Mouse (Mus musculus) midbrain, embryonic 13.5 days (tissue): ENCODE measurements around the gene Arl16. TPM values are rescaled to one million over a fixed set of nuclear protein-coding genes. Genes with fewer than 3 reads are reported as not detected.
"Not testable (repeated sequence)": the region's sequence is repeated elsewhere in the genome, so short reads cannot be mapped to it uniquely, and the experiment has no call there.

Source experiments
- ATAC-seq: fragments of 200-750 bp; cut with Nextera tagmentation; 2 replicates; pipeline ENCODE4 v1.8.0; 2017; ENCODE audit warnings: mild to moderate bottlenecking, moderate TSS enrichment, moderate library complexity
- H3K27ac ChIP-seq: fragments of 300-500 bp; sonication (generic); 2 replicates; pipeline ENCODE4 v1.5.1; 2015; ENCODE audit warnings: inconsistent platforms, mild to moderate bottlenecking, moderate library complexity
- H3K27me3 ChIP-seq: fragments of 300-500 bp; sonication (generic); 2 replicates; pipeline ENCODE4 v1.6.1; 2015; ENCODE audit warnings: mild to moderate bottlenecking, inconsistent platforms
- H3K36me3 ChIP-seq: fragments of 300-500 bp; sonication (generic); 2 replicates; pipeline ENCODE4 v1.6.1; 2015; ENCODE audit warnings: mild to moderate bottlenecking, inconsistent platforms
- H3K4me1 ChIP-seq: fragments of 300-500 bp; sonication (generic); replicated peaks from 2 replicates; pipeline ENCODE4 v1.6.1; 2015; ENCODE audit warnings: inconsistent platforms
- H3K4me2 ChIP-seq: fragments of 300-500 bp; sonication (generic); replicated peaks from 2 replicates; pipeline ENCODE4 v1.6.1; 2015; ENCODE audit warnings: moderate library complexity, mild to moderate bottlenecking, inconsistent platforms
- H3K4me3 ChIP-seq: fragments of 300-500 bp; sonication (generic); replicated peaks from 2 replicates; pipeline ENCODE4 v1.5.1; 2015; ENCODE audit warnings: mild to moderate bottlenecking, inconsistent platforms
- H3K9ac ChIP-seq: fragments of 300-500 bp; sonication (generic); replicated peaks from 2 replicates; pipeline ENCODE4 v1.6.1; 2015; ENCODE audit warnings: mild to moderate bottlenecking, inconsistent platforms
- H3K9me3 ChIP-seq: fragments of 300-500 bp; sonication (generic); 2 replicates; pipeline ENCODE4 v1.6.1; 2016; ENCODE audit warnings: mild to moderate bottlenecking, inconsistent platforms
- WGBS: fragments of 180-500 bp; shearing (Covaris S2); methylation state at CpG from one replicate; pipeline ENCODE4 v1.1.7; 2015; 5-methylcytosine and 5-hydroxymethylcytosine counted together
- polyA plus RNA-seq: library from polyadenylated mRNA; unstranded; fragments of >200 nt; fragmentation: Nextera tagmentation; extraction: Ambion mirVana; gene quantifications from 2 replicates; pipeline ENCODE4 v1.2.1, GENCODE M21; 2015

Arl16 gene
- 64.7 and 67.8 TPM in 2 replicates for polyA plus RNA-seq

GRCm38 (mm10) chr11:120467051-120467735, at the start of gene Arl16:
TSS of gene Arl16 (minus strand) at chr11:120467607.
- Histone ChIP-seq H3K4me2 (peak within 1 kb of the TSS; percentile 98), H3K4me3 (peak within 1 kb of the TSS; percentile 99), H3K36me3 (peaks cover 68% of the 10 kb centered on the region), H3K27me3 (no peaks in the 10 kb centered on the region), H3K27ac (peak within 1 kb of the TSS; percentile 85), H3K9ac (peak within 1 kb of the TSS; percentile 95), H3K4me1 (peaks cover 26% of the 10 kb centered on the region), H3K9me3 (no peaks in the 10 kb centered on the region)
- peak; percentile 100 for ATAC-seq
- WGBS = under 1% methylated on average over 48 of the region's 54 CpGs

GRCm38 (mm10) chr11:120517147-120517546, 49.7 kb upstream of the Arl16 start:
- Histone ChIP-seq H3K4me2 (no peak overlapping the region), H3K9me3 (no peaks in the 10 kb centered on the region), H3K27ac (no peak overlapping the region), H3K36me3 (no peaks in the 10 kb centered on the region), H3K9ac (no peak overlapping the region), H3K4me1 (no peaks in the 10 kb centered on the region), H3K4me3 (no peak overlapping the region), H3K27me3 (no peaks in the 10 kb centered on the region)
- 71% methylated on average over 4 of the region's 4 CpGs for WGBS
- no peak for ATAC-seq

GRCm38 (mm10) chr11:120515611-120516010, 48.2 kb upstream of the Arl16 start:
- peak; percentile 79 for ATAC-seq
- H3K9me3 ChIP-seq = no peaks in the 10 kb centered on the region
- H3K4me1 ChIP-seq = peaks cover 5% of the 10 kb centered on the region; the same call in 1 of the 2 replicates
- no peak overlapping the region for H3K27ac ChIP-seq
- no peak overlapping the region for H3K4me3 ChIP-seq
- no peaks in the 10 kb centered on the region for H3K36me3 ChIP-seq
- WGBS = 16% methylated on average over 17 of the region's 17 CpGs
- no peaks in the 10 kb centered on the region for H3K27me3 ChIP-seq
- no peak overlapping the region for H3K9ac ChIP-seq
- no peak overlapping the region for H3K4me2 ChIP-seq

- H3K27ac ChIP-seq, H3K36me3 ChIP-seq, ATAC-seq, H3K9me3 ChIP-seq, H3K9ac ChIP-seq, H3K27me3 ChIP-seq, H3K4me2 ChIP-seq, H3K4me3 ChIP-seq: not testable (repeated sequence)
- H3K4me1 ChIP-seq = peaks cover 12% of the 10 kb centered on the region; the same call in 1 of the 2 replicates
- 97% methylated on average over 2 of the region's 2 CpGs for WGBS
Observed at GRCm38 (mm10) chr11:120514262-120514661, 46.9 kb upstream of the Arl16 start.

- Histone ChIP-seq H3K4me2 (no peak overlapping the region), H3K4me3 (no peak overlapping the region), H3K4me1 (peaks cover 12% of the 10 kb centered on the region; the same call in 1 of the 2 replicates), H3K27ac (no peak overlapping the region), H3K27me3 (no peaks in the 10 kb centered on the region), H3K9me3 (no peaks in the 10 kb centered on the region), H3K9ac (no peak overlapping the region), H3K36me3 (no peaks in the 10 kb centered on the region)
- no peak for ATAC-seq
- WGBS = 54% methylated on average over 6 of the region's 6 CpGs
Observed at GRCm38 (mm10) chr11:120512790-120513453, 45.5 kb upstream of the Arl16 start.

- Histone ChIP-seq H3K27me3 (no peaks in the 10 kb centered on the region), H3K4me3 (no peak overlapping the region; the same call in 1 of the 2 replicates), H3K27ac (peak overlapping the region; percentile 40; the same call in 1 of the 2 replicates), H3K9ac (no peak overlapping the region), H3K4me2 (peak overlapping the region; percentile 38), H3K36me3 (no peaks in the 10 kb centered on the region), H3K4me1 (peaks cover 12% of the 10 kb centered on the region; the same call in 1 of the 2 replicates), H3K9me3 (no peaks in the 10 kb centered on the region)
- 5% methylated on average over 16 of the region's 16 CpGs for WGBS
- no peak for ATAC-seq
Observed at GRCm38 (mm10) chr11:120510375-120511030, 43.1 kb upstream of the Arl16 start.

- no peaks in the 10 kb centered on the region for H3K27me3 ChIP-seq
- peaks cover 12% of the 10 kb centered on the region; the same call in 1 of the 2 replicates for H3K4me1 ChIP-seq
- no peak overlapping the region for H3K9ac ChIP-seq
- no peak for ATAC-seq
- 41% methylated on average over 4 of the region's 4 CpGs for WGBS
- no peaks in the 10 kb centered on the region for H3K36me3 ChIP-seq
- no peak overlapping the region for H3K27ac ChIP-seq
- H3K9me3 ChIP-seq = no peaks in the 10 kb centered on the region
- no peak overlapping the region for H3K4me3 ChIP-seq
- no peak overlapping the region; the same call in 1 of the 2 replicates for H3K4me2 ChIP-seq
Observed at GRCm38 (mm10) chr11:120509940-120510339, 42.5 kb upstream of the Arl16 start.

GRCm38 (mm10) chr11:120508290-120508870, 41.0 kb upstream of the Arl16 start:
- Histone ChIP-seq H3K27ac (no peak overlapping the region), H3K27me3 (no peaks in the 10 kb centered on the region), H3K36me3 (no peaks in the 10 kb centered on the region), H3K9me3 (no peaks in the 10 kb centered on the region), H3K9ac (no peak overlapping the region), H3K4me1 (peaks cover 12% of the 10 kb centered on the region; the same call in 1 of the 2 replicates), H3K4me3 (no peak overlapping the region), H3K4me2 (no peak overlapping the region)
- no peak for ATAC-seq
- WGBS = 90% methylated on average over 9 of the region's 9 CpGs

GRCm38 (mm10) chr11:120507611-120508289, 40.3 kb upstream of the Arl16 start:
- H3K27me3 ChIP-seq = no peaks in the 10 kb centered on the region
- ATAC-seq = no peak
- no peaks in the 10 kb centered on the region for H3K9me3 ChIP-seq
- H3K4me1 ChIP-seq = peaks cover 12% of the 10 kb centered on the region; the same call in 1 of the 2 replicates
- no peak overlapping the region for H3K27ac ChIP-seq
- 82% methylated on average over 13 of the region's 13 CpGs for WGBS
- no peak overlapping the region for H3K4me2 ChIP-seq
- no peak overlapping the region for H3K9ac ChIP-seq
- no peak overlapping the region for H3K4me3 ChIP-seq
- H3K36me3 ChIP-seq = no peaks in the 10 kb centered on the region

- no peak overlapping the region for H3K9ac ChIP-seq
- no peaks in the 10 kb centered on the region for H3K36me3 ChIP-seq
- no peak for ATAC-seq
- no peaks in the 10 kb centered on the region for H3K9me3 ChIP-seq
- WGBS = 62% methylated on average over 4 of the region's 4 CpGs
- H3K4me3 ChIP-seq = no peak overlapping the region
- no peak overlapping the region for H3K4me2 ChIP-seq
- H3K27ac ChIP-seq = no peak overlapping the region
- H3K27me3 ChIP-seq = no peaks in the 10 kb centered on the region
- H3K4me1 ChIP-seq = peaks cover 12% of the 10 kb centered on the region; the same call in 1 of the 2 replicates
Observed at GRCm38 (mm10) chr11:120506899-120507298, 39.5 kb upstream of the Arl16 start.

- WGBS = 91% methylated on average over 3 of the region's 3 CpGs
- no peak for ATAC-seq
- H3K27me3 ChIP-seq = no peaks in the 10 kb centered on the region
- H3K36me3 ChIP-seq = no peaks in the 10 kb centered on the region
- H3K9me3 ChIP-seq = no peaks in the 10 kb centered on the region
- peaks cover 7% of the 10 kb centered on the region; the same call in 1 of the 2 replicates for H3K4me1 ChIP-seq
- no peak overlapping the region for H3K4me2 ChIP-seq
- H3K9ac ChIP-seq = no peak overlapping the region
- no peak overlapping the region for H3K27ac ChIP-seq
- no peak overlapping the region for H3K4me3 ChIP-seq
Observed at GRCm38 (mm10) chr11:120505661-120506060, 38.3 kb upstream of the Arl16 start.
